Mouse (Mus musculus) macrophage (primary cell): ENCODE measurements around the gene Camkk1. TPM values are rescaled to one million over a fixed set of nuclear protein-coding genes. Genes with fewer than 3 reads are reported as not detected.

ENCODE experiments used
- H3K27ac ChIP-seq: fragments of 350-480 bp; formaldehyde crosslinking; 2 replicates; pipeline ENCODE4 v1.9.0; 2021
- H3K36me3 ChIP-seq: fragments of 350-480 bp; formaldehyde crosslinking; 2 replicates; pipeline ENCODE4 v1.9.0; 2021; ENCODE audit errors: inconsistent target
- H3K4me3 ChIP-seq: fragments of 350-480 bp; formaldehyde crosslinking; 2 replicates; pipeline ENCODE4 v1.9.0; 2021; ENCODE audit errors: inconsistent target
- H3K79me2 ChIP-seq: fragments of 350-480 bp; formaldehyde crosslinking; 2 replicates; pipeline ENCODE4 v1.9.0; 2021; ENCODE audit errors: inconsistent target
- WGBS: methylation state at CpG from one replicate; pipeline ENCODE4 v1.1.7; 2026; ENCODE audit warnings: inconsistent platforms; ENCODE audit not compliant: missing documents; 5-methylcytosine and 5-hydroxymethylcytosine counted together
- polyA plus RNA-seq: library from polyadenylated mRNA; stranded (reverse); fragments of 250-400 nt; gene quantifications from 3 replicates; pipeline ENCODE4 v1.2.4, GENCODE M21; 2018; ENCODE audit warnings: inconsistent platforms

The Camkk1 gene
- polyA plus RNA-seq, 1 experiment from 2014 or later = not detected

DNA sequence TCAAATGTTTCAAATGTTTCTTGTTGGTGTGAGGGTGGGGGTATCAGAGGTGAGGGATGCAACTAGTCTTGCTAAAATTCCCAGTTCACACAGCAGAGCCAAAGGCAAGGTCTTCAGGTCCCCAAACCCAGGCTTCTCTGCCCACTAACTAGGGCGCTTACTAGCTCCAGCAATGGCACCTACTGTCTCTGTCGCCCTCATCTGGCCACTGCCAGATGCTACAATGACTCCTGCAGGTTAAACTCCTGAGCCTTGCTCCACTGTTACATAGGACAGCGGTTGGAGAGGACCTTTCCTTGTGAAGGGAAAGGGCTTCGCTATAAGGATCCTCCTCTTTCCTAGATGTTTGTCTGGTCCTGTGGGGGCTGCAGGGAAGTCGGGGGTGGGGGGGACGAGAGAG is 17.8 kb upstream of the Camkk1 start:
- H3K79me2 ChIP-seq = no peaks in the 10 kb centered on the region
- WGBS = 23% methylated on average over 5 of the region's 6 CpGs
- no peak overlapping the region for H3K4me3 ChIP-seq
- H3K36me3 ChIP-seq = no peaks in the 10 kb centered on the region
- H3K27ac ChIP-seq = no peak overlapping the region

DNA sequence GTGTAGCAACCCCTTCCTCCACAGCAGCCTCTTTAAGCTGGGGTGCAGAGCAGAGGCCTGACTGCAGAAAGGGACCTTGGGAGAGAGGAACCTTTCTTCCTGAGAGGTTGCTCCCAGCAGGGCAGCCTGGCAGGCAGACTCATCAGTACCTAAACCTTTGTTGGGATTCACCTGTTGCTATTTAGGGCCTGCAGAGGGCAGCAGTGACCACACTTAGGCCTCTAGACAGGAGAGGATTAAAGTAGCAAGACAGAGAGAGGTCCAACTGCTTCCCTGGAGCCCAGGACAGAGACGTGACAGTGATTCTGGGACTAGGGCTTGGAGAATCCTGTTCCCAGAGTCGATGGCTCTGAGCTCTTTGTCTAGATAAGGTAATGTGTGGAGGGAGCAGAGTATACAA is 12.4 kb upstream of the Camkk1 start:
- no peak overlapping the region for H3K27ac ChIP-seq
- H3K36me3 ChIP-seq = no peaks in the 10 kb centered on the region
- no peaks in the 10 kb centered on the region for H3K79me2 ChIP-seq
- 25% methylated on average over 2 of the region's 2 CpGs for WGBS
- H3K4me3 ChIP-seq = no peak overlapping the region

DNA sequence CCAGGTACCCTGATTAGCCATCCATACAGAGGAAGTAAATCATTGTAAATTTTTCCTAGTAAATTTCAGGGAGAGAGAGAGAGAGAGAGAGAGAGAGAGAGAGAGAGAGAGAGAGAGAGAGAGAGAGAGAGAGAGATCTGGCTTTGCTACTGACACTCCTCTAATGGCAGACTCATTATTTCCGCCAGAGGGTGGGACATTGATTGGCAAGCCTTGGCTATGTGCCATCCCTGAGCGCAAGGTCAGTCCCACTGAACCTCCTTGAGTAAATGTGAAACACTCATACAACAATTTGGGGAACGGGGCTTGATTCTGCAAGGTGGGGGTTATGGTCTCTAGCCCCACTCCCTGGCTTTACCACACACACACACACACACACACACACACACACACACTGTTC is 11.7 kb upstream of the Camkk1 start:
- Histone ChIP-seq H3K4me3 (no peak overlapping the region), H3K36me3 (no peaks in the 10 kb centered on the region), H3K79me2 (no peaks in the 10 kb centered on the region), H3K27ac (no peak overlapping the region)
- WGBS = 88% methylated on average over 3 of the region's 3 CpGs

DNA sequence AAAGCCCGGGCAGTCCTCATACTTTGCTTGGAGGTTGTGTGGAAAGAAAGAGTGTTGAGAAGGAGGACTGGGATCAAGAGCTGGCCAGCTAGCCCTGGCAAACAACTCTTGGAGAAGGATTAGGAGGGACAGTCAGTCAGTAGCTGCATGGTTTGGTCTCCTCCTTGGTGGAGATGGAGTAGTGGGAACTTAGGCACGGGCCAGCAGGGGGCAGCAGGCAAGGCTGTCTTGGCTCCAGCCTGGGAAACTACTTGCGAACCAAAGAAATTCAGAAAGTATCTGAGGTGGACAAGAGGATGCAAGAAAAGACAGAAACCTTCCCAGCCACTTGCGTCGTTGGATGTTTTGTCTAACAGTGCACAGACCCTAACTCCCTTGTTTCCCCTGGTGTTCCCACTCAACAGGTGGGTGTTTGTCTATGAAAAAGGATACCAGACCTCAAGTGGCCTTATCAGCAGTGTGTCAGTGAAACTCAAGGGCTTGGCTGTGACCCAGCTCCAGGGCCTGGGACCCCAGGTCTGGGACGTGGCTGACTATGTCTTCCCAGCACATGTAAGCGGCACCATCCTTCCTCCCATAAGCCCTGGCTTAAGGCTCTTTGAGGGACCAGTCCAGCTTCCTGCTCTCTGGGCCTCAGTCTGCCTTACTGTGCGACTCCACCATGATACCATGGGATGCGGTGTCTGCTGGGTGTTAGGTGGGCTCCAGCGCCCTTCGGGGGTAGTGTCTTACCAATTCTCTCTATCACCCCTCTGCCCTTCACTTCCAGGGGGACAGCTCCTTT is 10.9 kb upstream of the Camkk1 start:
- H3K79me2 ChIP-seq = no peaks in the 10 kb centered on the region
- H3K4me3 ChIP-seq = no peak overlapping the region
- no peak overlapping the region for H3K27ac ChIP-seq
- 72% methylated on average over 11 of the region's 11 CpGs for WGBS
- no peaks in the 10 kb centered on the region for H3K36me3 ChIP-seq

DNA sequence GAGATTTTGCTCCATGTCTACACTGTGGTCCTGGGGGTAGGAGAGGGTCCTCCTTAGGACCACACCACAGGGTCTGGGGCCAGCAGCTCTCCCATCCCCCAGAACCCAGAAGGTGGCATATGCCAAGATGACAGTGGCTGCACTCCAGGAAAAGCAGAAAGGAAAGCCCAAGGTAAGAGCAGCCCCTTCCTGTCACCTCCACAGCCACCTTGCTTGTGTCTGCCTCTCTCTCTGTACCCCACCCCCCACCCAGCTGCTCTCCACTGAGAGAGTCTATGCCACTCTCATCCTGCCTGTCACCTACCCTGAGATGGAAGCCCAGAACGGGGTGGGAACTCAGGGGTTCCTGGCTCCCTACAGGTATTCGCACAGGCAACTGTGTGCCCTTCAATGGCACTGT is 10.0 kb upstream of the Camkk1 start:
- no peak overlapping the region for H3K4me3 ChIP-seq
- no peaks in the 10 kb centered on the region for H3K36me3 ChIP-seq
- no peak overlapping the region for H3K27ac ChIP-seq
- no peaks in the 10 kb centered on the region for H3K79me2 ChIP-seq
- 96% methylated on average over 2 of the region's 2 CpGs for WGBS

DNA sequence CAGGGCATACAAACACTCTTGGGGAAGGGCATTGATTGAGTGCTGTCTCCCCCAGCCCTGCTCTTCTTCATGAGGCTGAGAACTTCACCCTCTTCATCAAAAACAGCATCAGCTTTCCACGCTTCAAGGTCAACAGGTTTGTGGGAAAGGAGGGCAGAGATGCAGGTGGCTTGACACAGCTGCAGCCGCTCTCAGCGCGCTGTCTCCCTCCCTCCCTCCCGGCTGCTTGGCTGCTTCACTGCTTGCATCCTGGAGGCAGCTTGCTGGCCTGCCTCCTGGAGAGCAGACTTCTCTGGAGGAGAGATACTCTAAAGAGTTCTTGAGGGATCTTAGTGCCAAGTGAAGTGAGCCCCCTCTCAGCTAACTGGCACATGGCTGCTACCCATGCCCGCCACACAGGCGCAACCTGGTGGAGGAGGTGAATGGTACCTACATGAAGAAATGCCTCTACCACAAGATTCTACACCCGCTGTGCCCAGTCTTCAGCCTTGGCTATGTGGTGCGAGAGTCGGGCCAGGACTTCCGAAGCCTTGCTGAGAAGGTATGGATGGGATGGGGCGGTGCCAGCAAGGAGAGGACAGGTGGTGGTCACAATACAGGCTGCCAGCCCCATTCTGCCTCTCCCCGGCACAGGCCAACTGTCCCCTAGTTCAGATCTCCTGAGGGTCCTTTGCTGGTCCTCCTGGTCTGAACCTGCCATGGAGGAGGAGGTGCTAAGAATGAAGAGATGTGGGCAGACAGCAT is 9.1 kb upstream of the Camkk1 start:
- WGBS = 97% methylated on average over 12 of the region's 13 CpGs
- H3K27ac ChIP-seq = no peak overlapping the region

DNA sequence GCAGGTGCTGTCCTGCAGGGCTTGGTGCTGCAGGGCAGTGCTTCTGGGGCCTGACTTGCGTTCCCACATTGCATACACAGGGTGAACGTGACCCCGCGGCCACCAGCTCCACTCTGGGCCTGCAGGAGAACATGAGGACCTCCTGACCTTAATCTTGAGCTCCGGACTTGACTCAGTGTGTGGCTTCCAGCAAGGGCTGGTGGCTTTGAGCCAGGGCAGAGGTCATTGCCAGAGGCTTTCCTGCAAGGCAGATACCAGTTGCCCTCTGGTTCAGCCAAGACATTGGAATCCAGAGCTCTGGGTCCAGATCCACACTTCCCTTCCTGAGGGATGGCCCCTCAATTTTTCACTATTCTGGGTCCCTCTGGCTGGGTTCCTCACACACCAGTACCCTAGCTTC is 4.8 kb upstream of the Camkk1 start:
- no peak overlapping the region for H3K4me3 ChIP-seq
- H3K27ac ChIP-seq = no peak overlapping the region
- WGBS = 99% methylated on average over 5 of the region's 5 CpGs
- no peaks in the 10 kb centered on the region for H3K79me2 ChIP-seq
- H3K36me3 ChIP-seq = no peaks in the 10 kb centered on the region

More for the DNA sequence above, 9.1 kb upstream of the Camkk1 start:
- Histone ChIP-seq H3K79me2 (no peaks in the 10 kb centered on the region), H3K36me3 (no peaks in the 10 kb centered on the region), H3K4me3 (no peak overlapping the region)

DNA sequence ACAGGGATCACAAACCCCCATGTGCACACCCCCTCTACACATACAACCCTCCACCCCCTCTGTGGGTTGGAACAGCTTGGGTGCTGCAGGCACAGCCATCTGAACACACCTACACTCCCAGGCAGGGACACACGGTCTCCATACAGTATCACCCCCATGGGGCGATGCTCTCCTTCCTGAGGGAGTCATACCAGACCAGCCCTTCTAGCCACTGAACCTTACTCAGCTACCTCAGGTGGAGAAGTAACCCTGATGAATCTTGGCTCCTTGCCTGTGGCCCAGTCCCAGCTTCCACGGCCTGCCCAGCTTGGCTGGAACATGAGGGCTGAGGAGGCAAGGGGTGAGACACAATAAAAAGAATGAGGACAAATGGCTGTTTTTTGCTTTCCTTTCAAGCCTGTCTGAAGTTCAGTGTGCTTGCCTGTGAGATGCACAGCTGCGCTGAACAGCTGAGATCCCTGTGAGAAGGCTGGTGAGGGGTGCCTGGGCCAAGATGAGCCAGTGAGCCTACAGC is 3.9 kb upstream of the Camkk1 start:
- Histone ChIP-seq H3K36me3 (no peaks in the 10 kb centered on the region), H3K4me3 (no peak overlapping the region)
- WGBS = 96% methylated on average over 4 of the region's 4 CpGs

DNA sequence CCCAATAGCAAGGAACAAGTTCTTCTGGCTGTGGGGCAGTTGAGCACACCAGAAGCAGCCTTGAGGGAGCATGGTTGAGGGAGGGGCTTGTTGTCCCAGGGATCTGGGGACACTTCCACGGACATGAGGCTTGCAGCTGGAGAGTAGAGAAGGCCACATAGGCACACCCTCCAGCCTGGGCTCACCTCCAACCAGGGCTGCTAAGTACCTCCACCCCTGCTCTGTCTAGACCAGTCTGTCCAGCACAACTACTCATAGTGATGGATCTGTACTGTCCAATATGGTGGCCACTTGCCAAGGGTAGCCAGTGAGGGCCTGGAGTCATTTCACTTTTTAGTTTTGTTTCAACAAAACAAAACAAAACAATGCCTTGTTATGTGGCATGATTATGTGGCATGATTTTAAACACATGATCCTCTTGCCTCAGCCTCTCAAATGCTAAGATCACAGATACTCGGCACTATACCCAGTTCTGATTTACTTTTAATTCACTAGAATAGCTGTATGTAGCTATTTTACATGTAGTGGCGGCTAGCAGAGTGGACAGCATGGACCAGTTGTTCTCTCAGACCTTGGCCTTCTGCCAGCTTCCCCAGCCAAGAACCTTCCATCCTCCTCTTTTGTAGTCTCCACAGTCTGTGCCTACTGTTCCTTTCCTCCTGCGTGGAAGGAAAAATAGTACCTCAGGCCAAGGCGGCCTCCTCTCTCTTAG is 3.3 kb upstream of the Camkk1 start:
- Histone ChIP-seq H3K27ac (no peak overlapping the region), H3K79me2 (no peaks in the 10 kb centered on the region), H3K36me3 (no peaks in the 10 kb centered on the region), H3K4me3 (no peak overlapping the region)
- WGBS = 93% methylated on average over 5 of the region's 5 CpGs

More for the DNA sequence above, 3.9 kb upstream of the Camkk1 start:
- Histone ChIP-seq H3K79me2 (no peaks in the 10 kb centered on the region), H3K27ac (no peak overlapping the region)

DNA sequence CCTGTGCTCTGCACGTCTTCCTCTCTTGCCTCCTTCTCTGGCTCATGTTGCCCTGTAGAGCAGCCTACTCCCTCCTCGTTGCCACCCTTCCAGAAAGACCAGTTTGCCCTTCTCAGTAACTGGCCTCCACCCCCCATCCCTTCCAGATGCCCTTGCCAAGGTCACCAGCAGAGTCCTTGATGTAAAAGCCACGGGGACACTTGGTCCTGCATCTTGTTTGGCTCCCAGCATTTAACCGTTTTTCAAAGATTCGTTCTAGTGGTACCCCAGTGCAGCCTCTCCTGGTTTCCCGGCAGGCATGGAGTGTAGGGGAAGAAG is 2.7 kb upstream of the Camkk1 start:
- Histone ChIP-seq H3K36me3 (no peaks in the 10 kb centered on the region), H3K79me2 (no peaks in the 10 kb centered on the region), H3K4me3 (no peak overlapping the region), H3K27ac (no peak overlapping the region)
- 97% methylated on average over 6 of the region's 6 CpGs for WGBS

DNA sequence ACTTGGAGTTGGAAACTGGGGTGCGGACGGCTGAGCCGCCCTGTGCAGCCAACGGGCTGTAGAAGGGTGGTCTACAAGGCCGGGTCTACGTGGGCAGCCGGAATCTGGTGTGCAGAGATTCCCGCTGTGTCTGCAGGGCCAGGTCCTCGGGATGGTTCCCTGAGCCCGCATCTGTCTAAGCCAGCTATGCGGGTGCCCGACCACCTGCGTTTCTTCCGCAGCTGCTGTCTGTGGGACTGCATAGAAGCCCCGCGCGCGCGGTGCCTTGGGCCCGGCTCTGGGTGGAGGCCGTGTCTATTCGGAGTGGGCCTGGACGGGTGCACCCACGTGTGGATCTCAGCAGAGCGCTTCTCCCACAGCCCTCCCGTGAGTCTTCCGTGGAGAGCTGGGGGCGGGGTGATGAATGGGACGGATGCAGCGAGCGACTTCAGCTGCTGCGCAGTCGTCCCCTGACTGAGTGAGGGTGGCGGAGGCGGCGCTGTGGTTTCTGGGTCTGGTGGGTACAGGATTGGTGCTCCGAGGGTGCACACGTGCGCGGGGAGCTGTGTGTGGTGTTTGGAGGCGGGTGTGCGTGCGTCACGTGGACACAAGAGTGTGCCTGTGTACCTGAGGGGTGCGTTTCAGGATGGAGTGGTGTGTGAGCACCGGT is 463 bp downstream of the Camkk1 start:
- Histone ChIP-seq H3K27ac (no peak overlapping the region), H3K79me2 (no peaks in the 10 kb centered on the region), H3K36me3 (no peaks in the 10 kb centered on the region), H3K4me3 (no peak overlapping the region)
- under 1% methylated on average over 45 of the region's 46 CpGs for WGBS

DNA sequence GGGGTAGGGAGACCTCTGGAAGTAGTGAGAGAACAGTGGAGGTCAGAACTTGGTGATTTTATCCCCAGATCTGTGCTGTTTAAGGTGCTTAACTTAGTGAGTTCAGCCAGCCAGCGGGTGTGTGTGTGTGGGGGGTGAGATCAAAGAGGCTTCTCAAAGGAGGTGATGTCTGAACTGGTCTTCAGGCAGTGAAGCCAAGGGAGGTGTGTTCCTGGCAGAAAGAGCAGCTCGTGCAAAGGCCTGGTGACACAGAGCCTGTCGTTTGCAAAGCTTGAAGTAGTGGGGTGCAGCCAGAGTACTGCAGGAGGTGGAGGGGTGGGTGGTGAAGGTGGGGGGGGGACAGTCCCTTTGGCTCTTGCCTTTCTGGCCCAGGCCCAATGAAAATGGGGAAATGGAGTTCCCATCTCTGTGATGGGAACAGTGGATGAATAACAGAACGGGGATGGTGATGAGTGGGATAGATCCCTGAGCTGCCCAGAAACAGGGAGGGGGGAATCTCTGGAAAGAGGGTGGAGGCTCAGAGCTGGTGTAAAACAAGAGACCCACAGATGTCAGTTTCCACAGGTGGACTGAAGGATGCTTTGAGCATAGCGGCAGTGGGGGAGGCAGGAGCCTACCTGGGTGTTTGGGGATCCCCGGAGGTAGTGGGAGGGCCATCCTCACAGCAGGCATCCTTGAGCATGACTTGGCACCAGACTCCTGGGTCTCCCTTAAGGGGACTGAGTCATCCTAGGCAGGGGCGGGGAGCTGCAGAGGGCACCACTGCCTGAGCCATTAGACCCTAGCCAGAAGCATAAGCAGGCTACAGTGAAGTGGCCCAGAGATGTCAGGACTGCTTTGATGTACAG is 2.4 kb downstream of the Camkk1 start:
- H3K36me3 ChIP-seq = no peaks in the 10 kb centered on the region
- 85% methylated on average over 7 of the region's 7 CpGs for WGBS
- no peak overlapping the region for H3K27ac ChIP-seq
- H3K79me2 ChIP-seq = no peaks in the 10 kb centered on the region
- H3K4me3 ChIP-seq = no peak overlapping the region

DNA sequence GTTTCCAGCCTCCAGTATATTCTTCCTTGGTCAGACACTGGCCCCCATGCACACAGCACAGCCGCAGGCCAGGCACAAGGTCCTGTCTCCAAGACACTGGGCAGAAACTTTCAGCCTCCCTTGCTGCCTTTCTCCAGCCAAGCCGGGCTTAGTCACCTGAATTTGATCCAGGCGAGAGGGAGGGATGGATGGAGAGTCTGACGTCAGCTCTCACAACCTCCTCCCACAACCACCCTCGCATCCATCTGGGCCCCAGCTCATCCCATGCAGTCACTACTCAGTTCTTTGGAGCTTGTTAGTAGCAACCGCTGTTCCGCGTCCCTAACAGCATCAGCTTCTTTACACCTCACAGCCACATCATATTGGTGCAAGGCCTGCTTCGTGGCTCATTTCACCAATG is 4.3 kb downstream of the Camkk1 start:
- WGBS = 90% methylated on average over 9 of the region's 9 CpGs
- Histone ChIP-seq H3K36me3 (no peaks in the 10 kb centered on the region), H3K79me2 (no peaks in the 10 kb centered on the region), H3K27ac (no peak overlapping the region), H3K4me3 (no peak overlapping the region)

DNA sequence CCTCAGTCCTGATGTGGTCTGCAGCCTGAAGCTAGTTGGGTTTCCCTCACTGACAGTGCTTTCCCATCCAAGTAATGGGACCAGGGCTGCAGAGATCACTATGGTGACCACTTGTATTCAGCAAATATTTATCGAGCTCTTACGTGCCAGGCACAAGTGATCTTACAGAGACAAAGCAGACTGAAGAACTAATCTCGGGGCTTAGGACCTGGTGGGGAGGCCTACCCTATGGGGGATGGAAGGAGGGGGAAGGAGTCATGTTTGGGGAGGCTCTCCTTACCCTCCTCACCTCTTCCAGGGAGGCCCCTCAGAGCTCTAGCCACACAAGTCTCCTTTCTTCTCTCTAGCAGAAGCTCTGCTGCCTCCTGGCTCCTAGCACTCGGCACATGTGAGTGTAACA is 5.0 kb downstream of the Camkk1 start:
- Histone ChIP-seq H3K79me2 (no peaks in the 10 kb centered on the region), H3K4me3 (no peak overlapping the region), H3K27ac (no peak overlapping the region), H3K36me3 (no peaks in the 10 kb centered on the region)
- WGBS = 48% methylated on average over 4 of the region's 4 CpGs
